Mouse (Mus musculus) limb, embryonic 14.5 days (tissue): ENCODE measurements around the gene Pdgfc. TPM values are rescaled to one million over a fixed set of nuclear protein-coding genes. Genes with fewer than 3 reads are reported as not detected.

ENCODE experiments used
- ATAC-seq: fragments of 200-750 bp; cut with Nextera tagmentation; 2 replicates; pipeline ENCODE4 v1.8.0; 2017; ENCODE audit warnings: low read depth, moderate number of reproducible peaks, moderate TSS enrichment; ENCODE audit not compliant: low FRiP score
- DNase-seq: peaks from one replicate; pipeline ENCODE4 v3.0.0-alpha.2; 2015; ENCODE audit warnings: low spot score
- H3K27ac ChIP-seq: fragments of 300-500 bp; sonication (generic); replicated peaks from 2 replicates; pipeline ENCODE4 v1.5.1; 2014; ENCODE audit warnings: low read depth, mild to moderate bottlenecking, low read length, moderate library complexity, mixed read lengths
- H3K27me3 ChIP-seq: fragments of 300-500 bp; sonication (generic); 2 replicates; pipeline ENCODE4 v1.6.1; 2014; ENCODE audit warnings: low read length, mixed read lengths; ENCODE audit not compliant: control insufficient read depth, insufficient read depth
- H3K36me3 ChIP-seq: fragments of 300-500 bp; sonication (generic); 2 replicates; pipeline ENCODE4 v1.6.1; 2014; ENCODE audit warnings: mild to moderate bottlenecking, low read length, moderate library complexity, mixed read lengths; ENCODE audit not compliant: control insufficient read depth, insufficient read depth
- H3K4me1 ChIP-seq: fragments of 300-500 bp; sonication (generic); 2 replicates; pipeline ENCODE4 v1.6.1; 2014; ENCODE audit warnings: antibody characterized with exemption, low read length, mixed read lengths; ENCODE audit not compliant: control insufficient read depth, insufficient read depth
- H3K4me2 ChIP-seq: fragments of 300-500 bp; sonication (generic); replicated peaks from 2 replicates; pipeline ENCODE4 v1.6.1; 2014; ENCODE audit warnings: low read depth, mild to moderate bottlenecking, low read length, moderate library complexity; ENCODE audit not compliant: severe bottlenecking
- H3K4me3 ChIP-seq: fragments of 300-500 bp; sonication (generic); replicated peaks from 2 replicates; pipeline ENCODE4 v1.5.1; 2014; ENCODE audit warnings: low read length
- H3K9ac ChIP-seq: fragments of 300-500 bp; sonication (generic); 2 replicates; pipeline ENCODE4 v1.6.1; 2014; ENCODE audit warnings: mild to moderate bottlenecking, low read depth, low read length, moderate library complexity; ENCODE audit not compliant: severe bottlenecking
- H3K9me3 ChIP-seq: fragments of 300-500 bp; sonication (generic); 2 replicates; pipeline ENCODE4 v1.6.1; 2016; ENCODE audit warnings: low read length; ENCODE audit not compliant: control insufficient read depth
- POLR2A ChIP-seq: fragments of 200-500 bp; IDR thresholded peaks from 2 replicates; pipeline ENCODE4 v1.8.0; 2012; ENCODE audit warnings: inconsistent platforms, mild to moderate bottlenecking, moderate library complexity, borderline replicate concordance; ENCODE audit not compliant: insufficient read depth, insufficient read length; ENCODE audit errors: extremely low read depth
- WGBS: fragments of 180-500 bp; shearing (Covaris S2); extraction: QIAGEN DNeasy Blood & Tissue Kit; methylation state at CpG from one replicate; pipeline ENCODE4 v1.1.7; 2014; 5-methylcytosine and 5-hydroxymethylcytosine counted together
- polyA plus RNA-seq, 2 experiments: library from polyadenylated mRNA; depleted of rRNA in 1 of 2; stranded (reverse) in 1 of 2; unstranded in 1 of 2; fragments of >200 nt; fragmentation: Nextera tagmentation in 1 of 2; extraction: Ambion mirVana in 1 of 2; gene quantifications; 2 replicates each; pipeline versions ENCODE4 v1.2.1 to v1.2.3; 2012 to 2014

Gene Pdgfc
- polyA plus RNA-seq, 2 experiments = 32.1 to 44.8 TPM

DNA sequence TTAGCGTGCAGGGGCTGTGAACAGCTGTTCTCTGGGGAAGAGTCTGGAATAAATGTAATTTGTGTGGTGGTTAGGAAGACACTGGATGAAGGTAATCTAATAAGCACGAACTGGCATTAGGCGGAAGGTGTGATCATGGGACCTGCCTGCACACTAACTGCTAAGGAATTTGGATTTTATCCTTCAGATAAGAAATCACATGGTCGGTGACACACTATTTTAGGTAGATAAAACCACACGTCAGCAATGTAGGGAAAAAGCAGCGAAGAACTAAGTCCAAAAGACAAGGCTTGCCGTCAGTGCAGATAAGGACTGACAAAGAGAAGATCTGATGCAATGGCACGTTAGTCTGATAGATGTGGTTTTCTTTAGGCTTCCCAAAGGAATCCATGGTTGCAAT, 164.4 kb downstream of the Pdgfc start:
- H3K9me3 ChIP-seq = no peaks in the 10 kb centered on the region
- H3K27me3 ChIP-seq = no peaks in the 10 kb centered on the region
- H3K36me3 ChIP-seq = no peaks in the 10 kb centered on the region
- no peak overlapping the region for H3K4me3 ChIP-seq
- TF ChIP-seq POLR2A = no peak
- no peak overlapping the region for H3K4me2 ChIP-seq
- no peak overlapping the region for H3K27ac ChIP-seq
- WGBS = 89% methylated on average over 8 of the region's 8 CpGs
- no peak overlapping the region for H3K9ac ChIP-seq
- H3K4me1 ChIP-seq = peaks cover 3% of the 10 kb centered on the region; the same call in 1 of the 2 replicates
- no peak for DNase-seq
- no peak for ATAC-seq

DNA sequence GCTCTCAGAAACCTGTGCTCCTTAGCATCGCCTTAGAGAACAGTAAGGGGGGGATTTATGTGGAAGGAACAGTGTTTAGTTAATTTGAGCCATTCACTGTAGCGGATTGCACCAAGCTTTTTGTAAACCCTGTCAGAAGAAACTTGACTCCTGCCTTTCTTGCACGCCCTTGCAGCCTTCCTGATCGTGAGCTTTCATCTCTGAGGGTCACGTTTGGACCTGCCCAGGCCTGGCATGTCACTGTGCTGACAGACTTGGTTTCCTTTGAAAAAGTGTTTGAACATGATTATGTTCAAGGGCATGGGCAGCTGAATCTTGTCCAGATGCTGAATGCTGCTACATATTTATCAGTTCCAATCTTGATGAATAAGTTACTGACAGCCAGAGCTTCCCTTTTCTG, 169.0 kb downstream of the Pdgfc start:
- Histone ChIP-seq H3K9ac (no peak overlapping the region), H3K27ac (no peak overlapping the region), H3K4me2 (no peak overlapping the region), H3K4me3 (no peak overlapping the region), H3K4me1 (peaks cover 3% of the 10 kb centered on the region; the same call in 1 of the 2 replicates), H3K36me3 (no peaks in the 10 kb centered on the region), H3K27me3 (no peaks in the 10 kb centered on the region), H3K9me3 (no peaks in the 10 kb centered on the region)
- WGBS = 20% methylated on average over 5 of the region's 5 CpGs
- ATAC-seq (0 out of 2 replicates have a peak, but pooled peaks have one; percentile 26), DNase-seq (no peak)
- no peak for TF ChIP-seq POLR2A

GRCm38 (mm10) chr3:81208246-81208645, 172.0 kb downstream of the Pdgfc start:
- 78% methylated on average over 2 of the region's 2 CpGs for WGBS
- Histone ChIP-seq H3K27ac (no peak overlapping the region), H3K4me3 (no peak overlapping the region), H3K27me3 (no peaks in the 10 kb centered on the region), H3K9me3 (no peaks in the 10 kb centered on the region), H3K9ac (no peak overlapping the region), H3K4me2 (no peak overlapping the region), H3K36me3 (no peaks in the 10 kb centered on the region), H3K4me1 (peaks cover 7% of the 10 kb centered on the region)
- DNase-seq (no peak), ATAC-seq (no peak)
- no peak for TF ChIP-seq POLR2A

GRCm38 (mm10) chr3:81211147-81211546, 174.9 kb downstream of the Pdgfc start:
- Histone ChIP-seq H3K36me3 (no peaks in the 10 kb centered on the region), H3K4me3 (no peak overlapping the region), H3K4me1 (peaks cover 3% of the 10 kb centered on the region; the same call in 1 of the 2 replicates), H3K27ac (no peak overlapping the region; the same call in 1 of the 2 replicates), H3K4me2 (no peak overlapping the region), H3K9ac (no peak overlapping the region), H3K27me3 (no peaks in the 10 kb centered on the region), H3K9me3 (no peaks in the 10 kb centered on the region)
- ATAC-seq (no peak), DNase-seq (no peak)
- 64% methylated on average over 3 of the region's 3 CpGs for WGBS
- no peak for TF ChIP-seq POLR2A

DNA sequence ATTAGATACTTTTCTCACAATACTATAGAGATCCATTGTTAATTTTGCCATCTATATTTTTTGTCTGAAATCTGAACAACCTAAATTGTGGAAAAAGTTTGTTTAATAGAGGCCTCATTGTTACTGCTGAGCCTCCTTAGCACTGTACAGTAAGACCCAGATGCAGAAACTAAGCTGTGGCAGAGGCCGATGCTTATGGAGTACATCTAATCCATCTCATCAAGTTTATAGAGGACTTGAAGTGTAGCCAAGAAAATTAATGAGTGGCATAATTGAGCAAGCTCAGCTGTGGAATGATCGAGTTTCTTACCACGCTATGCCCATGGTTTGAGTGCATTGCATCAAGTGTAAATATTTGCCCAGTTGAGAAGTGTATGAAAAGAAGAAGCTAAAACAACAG, 175.4 kb downstream of the Pdgfc start:
- Histone ChIP-seq H3K9ac (no peak overlapping the region), H3K9me3 (no peaks in the 10 kb centered on the region), H3K4me2 (no peak overlapping the region), H3K36me3 (no peaks in the 10 kb centered on the region), H3K27ac (no peak overlapping the region), H3K27me3 (no peaks in the 10 kb centered on the region), H3K4me1 (peaks cover 3% of the 10 kb centered on the region; the same call in 1 of the 2 replicates), H3K4me3 (no peak overlapping the region)
- 39% methylated on average over 3 of the region's 3 CpGs for whole genome bisulfite sequencing
- no peak for ATAC-seq
- DNase-seq = no peak
- no peak for TF ChIP-seq POLR2A

GRCm38 (mm10) chr3:81215547-81216118, 179.4 kb downstream of the Pdgfc start:
- Histone ChIP-seq H3K36me3 (no peaks in the 10 kb centered on the region; the same call in 1 of the 2 replicates), H3K27me3 (no peaks in the 10 kb centered on the region), H3K4me3 (no peak overlapping the region), H3K4me2 (no peak overlapping the region), H3K9ac (no peak overlapping the region), H3K27ac (no peak overlapping the region), H3K9me3 (no peaks in the 10 kb centered on the region), H3K4me1 (peaks cover 3% of the 10 kb centered on the region; the same call in 1 of the 2 replicates)
- no peak for TF ChIP-seq POLR2A
- DNase-seq (peak; percentile 33), ATAC-seq (peak; percentile 41; the same call in 1 of the 2 replicates)
- 56% methylated on average over 4 of the region's 4 CpGs for WGBS
